Mouse (Mus musculus): Measurements from ENCODE around the gene Kctd7.

The Kctd7 gene

DNA sequence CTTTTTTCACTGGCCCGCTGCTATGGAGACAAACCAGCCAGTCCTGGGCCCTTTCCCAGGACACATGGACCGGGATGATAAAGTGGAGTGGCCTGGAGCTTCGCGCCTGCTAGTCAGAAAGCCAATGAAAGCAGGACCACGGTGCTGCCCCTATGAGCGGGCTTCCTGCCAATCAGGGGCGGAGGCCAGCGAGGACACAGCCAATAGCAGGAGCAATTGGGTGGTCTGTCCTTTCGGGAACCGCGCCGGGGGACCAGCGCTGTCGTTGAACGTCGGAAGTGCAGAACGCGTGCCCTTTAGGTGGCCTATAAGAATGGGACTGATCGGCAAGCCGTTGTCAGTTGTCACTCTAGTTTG is 706 bp upstream of the Kctd7 start:
- peak; percentile 59 for DNase-seq (ENCODE audit: low spot score)

DNA sequence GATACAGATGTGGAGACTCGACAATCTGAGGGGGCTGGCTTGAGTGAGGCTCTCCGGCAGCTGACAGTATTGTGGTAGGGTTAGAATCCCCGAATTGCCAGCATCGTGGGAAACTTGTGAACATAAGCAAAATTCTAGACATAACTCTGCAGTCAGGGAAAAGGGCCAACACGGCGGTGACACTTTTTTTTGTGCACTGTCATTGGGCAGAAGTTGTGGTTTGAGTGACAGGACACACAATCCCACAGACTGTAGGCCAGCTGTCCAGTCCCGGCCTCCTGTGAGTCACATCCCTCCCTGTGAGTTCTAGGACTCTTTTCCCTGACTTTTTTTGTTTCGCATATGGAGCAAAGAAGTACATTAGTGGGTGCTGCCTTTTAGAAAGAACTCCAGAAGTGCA is 1.3 kb downstream of the Kctd7 start:
- DNase-seq (ENCODE audit: low spot score) = no peak

DNA sequence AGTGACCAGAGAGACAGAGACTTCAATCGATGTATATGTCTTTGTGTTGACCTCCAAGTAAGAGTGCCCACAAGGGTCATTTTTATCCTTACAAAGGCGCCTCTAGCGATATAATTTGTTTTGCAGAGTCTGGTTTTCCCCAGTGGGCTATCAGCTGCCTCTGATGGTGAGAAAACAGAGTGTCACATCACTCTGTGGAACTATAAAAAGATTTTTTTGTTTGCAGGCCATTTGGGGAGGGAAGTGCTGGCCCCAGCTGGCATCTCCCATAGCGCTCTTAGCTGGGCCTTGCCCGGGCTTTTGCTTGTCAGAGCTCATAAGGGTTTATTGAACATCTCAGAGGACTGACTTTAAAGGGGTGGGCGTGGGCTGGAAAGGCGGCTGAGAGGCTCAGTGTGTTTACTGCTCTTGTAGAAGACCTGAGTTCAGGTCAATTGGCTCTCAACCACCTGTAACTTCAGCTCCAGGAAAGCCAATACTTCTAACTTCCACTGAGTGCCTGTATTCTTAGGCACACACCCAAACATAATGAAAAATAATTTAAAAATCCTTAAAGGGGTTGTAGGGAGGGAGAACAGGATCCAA is 5.2 kb downstream of the Kctd7 start:
- DNase-seq (ENCODE audit: low spot score) = no peak

DNA sequence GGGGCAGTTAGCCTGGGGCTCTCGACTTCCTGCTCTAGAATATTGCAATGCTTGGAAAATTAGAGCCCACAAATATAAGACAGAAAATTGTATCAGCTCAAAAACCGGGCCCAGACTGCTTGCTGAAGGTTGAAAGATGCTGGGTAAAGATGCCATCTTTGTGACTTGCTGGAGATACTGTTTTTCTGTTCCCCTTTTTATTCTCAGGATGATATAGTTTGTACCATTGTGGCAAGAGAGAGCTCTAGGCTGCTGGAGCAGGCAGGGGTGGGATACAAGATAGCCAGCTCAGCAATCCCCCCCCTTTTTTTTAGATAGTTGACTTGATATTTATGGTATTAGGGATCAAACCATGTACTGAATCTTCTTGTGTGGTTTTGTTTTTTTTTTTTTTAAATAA is 9.6 kb downstream of the Kctd7 start:
- no peak for DNase-seq (ENCODE audit: low spot score)

DNA sequence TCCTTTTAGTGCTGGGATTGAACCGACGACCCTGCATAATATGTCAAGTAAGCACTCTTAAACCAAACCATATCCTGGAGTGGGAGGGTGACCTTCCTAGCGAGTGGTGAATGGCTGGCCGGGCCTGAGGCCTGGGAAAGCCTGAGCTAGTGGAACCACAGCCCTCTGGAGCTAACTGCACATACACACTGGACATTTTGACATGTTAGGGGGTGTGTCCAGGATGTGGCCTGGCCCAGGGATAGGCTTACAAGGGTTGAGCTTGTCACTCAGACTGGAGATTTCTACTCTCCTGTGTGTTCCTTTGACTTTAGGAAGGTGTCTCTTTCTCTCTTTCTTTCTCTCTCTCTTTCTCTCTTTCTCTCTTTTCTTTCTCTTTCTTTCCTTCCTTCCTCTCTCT is 13.9 kb downstream of the Kctd7 start:
- no peak for DNase-seq (ENCODE audit: low spot score)

DNA sequence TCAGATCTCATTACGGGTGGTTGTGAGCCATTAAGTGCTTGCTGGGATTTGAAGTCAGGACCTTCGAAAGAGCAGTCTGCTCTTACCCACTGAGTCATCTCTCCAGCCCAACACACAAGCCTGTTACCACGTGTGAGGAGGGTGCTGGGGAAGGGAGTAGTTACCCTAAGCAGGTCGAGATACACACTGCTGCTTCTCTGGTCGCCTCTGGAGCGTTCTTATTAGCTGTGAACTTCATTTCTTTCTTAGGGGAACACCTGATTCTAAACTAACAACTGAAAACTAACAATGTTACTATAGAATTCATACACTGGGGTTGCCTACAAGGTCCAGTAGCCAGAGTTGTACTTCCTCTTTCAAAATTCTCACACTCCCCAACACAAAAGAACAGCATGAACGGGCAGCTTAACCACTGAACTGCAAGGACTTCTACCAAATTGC is 15.1 kb downstream of the Kctd7 start:
- no peak for DNase-seq (ENCODE audit: low spot score)

DNA sequence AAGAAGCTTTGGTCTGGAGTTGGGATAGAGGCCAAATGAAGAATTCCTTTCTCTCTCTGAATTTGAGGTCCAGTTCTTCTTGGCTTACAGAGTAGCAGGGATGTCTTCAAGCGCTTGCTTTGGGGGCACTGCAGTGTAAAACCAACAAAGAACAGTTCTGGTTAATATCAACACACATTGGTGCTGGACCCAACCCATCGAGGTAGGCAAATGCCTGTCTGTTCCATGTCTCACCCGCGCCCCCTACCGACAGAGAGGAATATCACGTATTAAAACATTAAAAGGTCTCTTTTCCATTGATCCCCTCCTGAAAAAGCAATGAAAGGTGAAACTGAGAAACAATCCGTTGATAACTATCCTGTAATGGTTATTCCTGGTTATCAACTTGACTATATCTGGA is 19.0 kb downstream of the Kctd7 start:
- peak; percentile 68 for DNase-seq (ENCODE audit: low spot score)

DNA sequence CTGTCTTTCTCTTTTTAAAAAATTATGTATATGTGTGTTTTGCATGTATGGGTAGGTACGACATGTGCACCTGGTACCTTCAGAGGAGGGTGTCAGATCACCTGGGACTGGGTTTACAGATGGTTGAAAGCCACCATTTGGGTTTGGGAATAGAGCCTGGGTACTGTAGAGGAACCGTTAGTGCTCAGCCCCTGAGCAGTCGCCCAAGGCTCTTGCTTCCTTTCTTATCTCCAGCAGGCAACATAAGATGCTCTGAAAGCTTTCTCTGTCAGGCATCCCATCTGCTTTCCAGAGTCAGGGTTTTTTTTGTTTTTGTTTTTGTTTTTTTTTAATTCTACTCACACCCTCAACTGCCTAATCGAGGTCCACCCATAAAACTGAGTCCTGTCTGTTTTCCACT is 20.6 kb downstream of the Kctd7 start:
- no peak for DNase-seq (ENCODE audit: low spot score)

DNA sequence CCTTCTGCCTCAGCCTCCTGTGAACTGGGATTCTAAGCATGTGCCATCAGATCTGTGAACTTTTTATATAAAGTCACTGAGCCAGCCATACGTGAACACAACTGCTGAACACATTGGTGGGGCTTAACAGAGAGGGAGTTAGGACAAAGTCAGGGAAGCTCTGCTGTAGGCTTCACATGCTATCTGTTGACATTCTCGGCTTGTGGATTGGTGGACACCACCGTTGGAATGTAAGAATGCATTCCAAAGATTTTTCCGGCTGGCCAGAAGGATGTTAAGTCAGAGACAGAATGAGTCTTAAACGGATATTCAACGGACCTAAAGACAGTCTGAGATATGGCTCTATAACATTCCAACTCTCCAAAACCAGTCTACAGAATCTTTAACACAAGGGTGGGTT is 24.4 kb downstream of the Kctd7 start:
- DNase-seq (ENCODE audit: low spot score) = no peak

DNA sequence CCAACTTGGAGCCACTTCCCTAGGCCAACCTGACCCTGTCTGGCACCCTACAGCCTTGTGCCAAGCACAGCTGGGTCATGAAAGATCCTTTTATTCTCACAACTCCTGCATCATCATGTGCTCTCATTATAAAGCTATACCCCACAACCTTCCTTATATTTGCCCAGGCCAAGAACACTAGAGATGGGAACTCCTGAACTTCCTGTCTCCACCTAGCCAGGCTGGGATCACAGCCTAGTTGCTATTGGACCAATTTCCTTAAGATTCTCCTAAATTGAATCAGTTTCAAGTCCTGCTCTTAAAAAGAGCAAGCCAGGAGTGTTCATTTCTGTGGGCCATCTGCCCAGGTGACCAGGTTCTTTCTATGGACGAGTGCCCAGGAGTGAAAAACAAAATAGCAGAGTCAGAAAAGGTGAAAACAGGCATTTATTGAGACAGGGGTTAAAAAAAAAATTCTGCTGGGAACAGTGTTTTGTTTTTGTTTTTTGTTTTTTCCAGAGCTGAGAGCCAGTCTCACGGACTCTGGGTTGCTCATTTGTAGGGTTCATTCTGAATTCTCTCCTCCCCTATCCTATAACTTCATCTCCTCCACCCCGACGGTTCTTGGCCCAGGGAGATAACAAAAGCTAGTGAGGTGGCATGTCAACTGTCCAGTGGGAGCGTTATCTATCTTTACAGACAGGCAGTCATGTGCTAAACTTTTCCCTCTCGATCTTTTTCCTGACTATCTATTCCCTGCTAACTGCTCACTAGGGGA is 26.2 kb downstream of the Kctd7 start:
- DNase-seq (ENCODE audit: low spot score) = no peak

DNA sequence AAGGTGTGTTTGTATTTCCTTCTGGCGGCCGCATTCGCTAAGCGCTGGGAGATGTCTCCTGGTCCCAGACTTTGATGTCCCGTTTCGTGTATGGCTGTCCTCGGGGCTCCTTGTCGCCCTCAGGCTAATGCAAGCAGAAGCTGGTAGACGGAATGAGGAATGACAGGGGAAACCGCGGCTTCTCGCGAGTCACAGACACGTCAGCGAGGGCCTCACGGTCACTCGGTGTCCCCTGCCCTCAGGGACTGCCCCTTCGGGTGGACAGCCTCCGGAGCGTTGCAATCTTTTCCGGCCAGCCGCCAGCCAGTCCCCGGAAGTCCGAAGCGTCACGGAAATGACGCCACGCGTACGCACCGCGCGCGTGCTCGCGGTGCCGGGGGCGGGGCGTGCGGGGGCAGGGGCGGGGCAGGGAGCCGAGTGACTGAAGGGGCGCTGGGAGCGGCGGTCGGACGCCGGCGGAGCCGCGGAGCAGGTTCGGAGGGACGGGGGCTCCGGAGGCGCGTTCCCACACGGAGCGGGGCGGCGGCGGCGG is 26.8 kb downstream of the Kctd7 start, which contains the start of gene Rabgef1:
Gene Rabgef1, plus strand, starts transcription at position 376 of the 532 bp plus-strand sequence.
- DNase-seq (ENCODE audit: low spot score) = peak; percentile 89

DNA sequence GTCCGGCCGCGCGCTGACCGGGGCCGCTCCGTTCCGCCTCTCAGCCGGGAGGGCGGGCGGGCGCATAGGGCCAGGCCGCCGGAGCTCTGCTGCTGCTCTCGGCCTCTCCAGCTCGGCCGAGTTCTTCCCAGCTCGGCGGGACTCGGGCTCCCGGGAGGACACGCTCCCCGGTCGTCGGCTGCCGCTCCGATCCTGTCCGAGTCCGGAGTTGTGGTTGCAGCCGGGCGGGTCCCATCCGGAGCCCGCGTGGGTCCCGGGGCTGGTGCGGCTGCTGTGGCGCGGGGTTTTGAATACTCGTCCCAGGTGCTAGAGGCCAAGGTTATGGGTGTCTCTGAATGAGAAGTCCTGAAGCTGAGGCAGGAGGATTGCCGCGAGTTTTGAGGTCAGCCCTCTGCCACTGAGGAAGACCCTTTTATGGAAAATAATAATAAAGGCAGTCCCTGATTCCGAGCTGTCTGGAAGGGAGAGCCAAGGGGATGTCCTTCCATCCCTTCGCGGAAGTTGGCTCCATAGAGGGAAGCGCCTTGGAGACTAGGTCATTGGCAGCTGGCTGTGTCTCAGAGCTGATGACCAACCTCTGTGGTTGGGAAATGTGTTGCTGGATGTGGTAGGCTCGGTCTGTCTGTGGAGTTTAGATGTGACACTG is 27.4 kb downstream of the Kctd7 start:
- DNase-seq (ENCODE audit: low spot score) = peak; percentile 33

DNA sequence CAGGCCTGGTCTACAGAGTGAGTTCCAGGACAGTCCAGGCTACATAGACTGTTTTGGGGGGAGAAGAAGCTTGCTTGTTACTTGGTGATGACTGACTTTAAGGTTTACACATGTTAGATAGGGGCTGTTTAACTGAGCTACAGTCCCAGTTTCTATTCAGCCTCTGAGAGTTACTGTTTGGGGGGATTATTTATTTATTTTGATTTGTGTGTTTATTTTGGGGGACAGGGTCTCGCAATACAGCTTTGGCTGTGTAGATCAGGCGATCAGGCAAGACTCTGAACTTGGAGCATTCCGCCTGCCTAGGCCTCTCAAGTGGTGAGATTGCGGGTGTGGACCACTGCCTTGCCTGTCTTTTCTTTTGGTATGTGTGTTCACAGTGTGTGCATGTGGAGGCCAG is 28.4 kb downstream of the Kctd7 start:
- no peak for DNase-seq (ENCODE audit: low spot score)

DNA sequence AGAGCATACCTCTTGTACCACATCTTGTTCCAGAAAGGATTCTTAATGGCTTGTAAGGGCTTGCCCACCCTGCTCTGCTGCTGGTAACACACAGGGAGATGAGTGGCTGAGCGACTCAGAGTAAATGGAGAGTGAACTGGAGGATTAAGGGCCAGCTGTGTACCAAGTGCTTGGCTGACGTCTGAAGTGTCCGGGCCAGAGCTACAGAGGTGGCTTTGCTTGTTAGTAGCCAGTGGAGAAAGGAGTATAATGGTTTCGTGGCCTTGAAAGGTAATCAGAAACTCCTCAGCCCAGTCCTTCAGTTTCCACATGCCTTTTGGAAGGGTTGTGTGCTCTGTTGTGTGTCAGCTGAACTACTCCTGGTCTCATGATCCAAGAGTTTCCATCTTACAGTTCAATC is 33.2 kb downstream of the Kctd7 start:
- no peak for DNase-seq (ENCODE audit: low spot score)

DNA sequence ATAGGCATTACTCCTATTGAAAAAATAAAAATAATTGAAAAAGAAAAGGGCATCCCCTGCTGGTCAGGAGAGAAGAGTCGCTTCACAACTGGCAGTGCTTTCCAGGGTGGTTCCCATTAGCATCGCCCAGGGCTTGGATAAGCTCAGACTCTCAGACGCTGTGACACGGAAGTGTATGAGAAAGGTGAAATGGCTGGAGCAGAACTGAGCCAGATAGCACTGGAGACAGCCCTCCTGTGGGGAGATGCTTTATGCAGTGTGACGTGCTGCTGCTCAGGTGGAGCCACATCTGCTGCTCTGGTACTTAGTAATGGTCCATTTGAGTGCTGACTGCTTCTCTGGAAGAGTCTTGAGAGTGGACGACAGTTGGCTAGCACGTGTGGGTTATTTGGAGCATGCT is 35.7 kb downstream of the Kctd7 start:
- no peak for DNase-seq (ENCODE audit: low spot score)

DNA sequence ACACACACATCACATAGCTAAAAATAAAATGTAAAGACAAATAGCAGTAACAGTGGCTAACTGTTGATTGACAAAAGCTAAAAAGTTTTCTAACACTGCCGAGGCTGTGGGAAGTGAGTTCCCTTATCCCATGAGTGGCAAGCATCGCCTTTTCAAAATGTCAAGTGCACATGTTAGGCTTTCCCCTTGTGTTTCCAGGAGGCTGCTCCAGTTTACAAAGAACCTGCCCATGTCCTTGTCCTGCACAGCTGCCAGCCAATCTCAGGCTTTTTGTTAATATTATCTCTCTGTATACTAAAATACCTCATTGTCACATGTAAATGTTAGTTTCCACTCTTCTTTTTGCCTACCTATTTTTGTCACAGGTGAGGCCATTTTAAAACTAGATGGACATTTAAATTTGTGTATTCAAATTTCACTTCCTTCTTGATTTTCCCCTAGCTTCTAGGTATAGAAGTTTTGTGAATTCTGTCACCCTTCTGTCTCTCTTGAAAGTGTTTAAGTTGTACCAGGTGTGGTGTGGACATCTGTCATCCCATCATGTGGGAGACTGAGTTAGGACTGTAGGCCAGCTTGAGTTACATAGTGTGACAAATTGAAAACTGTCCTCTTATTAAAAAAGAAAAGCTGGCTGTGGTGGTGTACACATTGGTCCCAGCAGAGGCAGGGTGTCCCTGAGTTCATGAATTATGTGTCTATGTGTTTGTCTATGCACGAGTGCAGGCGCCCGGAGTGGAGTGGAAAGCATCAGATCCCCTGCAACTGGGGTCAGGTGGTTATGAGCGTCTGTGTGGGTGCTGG is 37.3 kb downstream of the Kctd7 start:
- no peak for DNase-seq (ENCODE audit: low spot score)

DNA sequence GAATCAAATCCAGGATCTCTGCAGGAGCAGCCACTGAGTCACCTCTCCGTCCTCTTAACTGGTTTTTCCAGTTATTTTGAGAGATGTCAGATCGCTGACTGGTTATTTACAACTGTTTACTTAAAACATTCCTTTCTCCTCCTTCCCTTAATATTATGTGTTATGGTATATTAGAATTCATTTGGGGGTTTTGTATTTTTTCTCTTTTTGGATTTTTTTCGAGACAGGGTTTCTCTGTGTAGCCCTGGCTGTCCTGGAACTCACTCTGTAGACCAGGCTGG is 37.8 kb downstream of the Kctd7 start:
- no peak for DNase-seq (ENCODE audit: low spot score)

DNA sequence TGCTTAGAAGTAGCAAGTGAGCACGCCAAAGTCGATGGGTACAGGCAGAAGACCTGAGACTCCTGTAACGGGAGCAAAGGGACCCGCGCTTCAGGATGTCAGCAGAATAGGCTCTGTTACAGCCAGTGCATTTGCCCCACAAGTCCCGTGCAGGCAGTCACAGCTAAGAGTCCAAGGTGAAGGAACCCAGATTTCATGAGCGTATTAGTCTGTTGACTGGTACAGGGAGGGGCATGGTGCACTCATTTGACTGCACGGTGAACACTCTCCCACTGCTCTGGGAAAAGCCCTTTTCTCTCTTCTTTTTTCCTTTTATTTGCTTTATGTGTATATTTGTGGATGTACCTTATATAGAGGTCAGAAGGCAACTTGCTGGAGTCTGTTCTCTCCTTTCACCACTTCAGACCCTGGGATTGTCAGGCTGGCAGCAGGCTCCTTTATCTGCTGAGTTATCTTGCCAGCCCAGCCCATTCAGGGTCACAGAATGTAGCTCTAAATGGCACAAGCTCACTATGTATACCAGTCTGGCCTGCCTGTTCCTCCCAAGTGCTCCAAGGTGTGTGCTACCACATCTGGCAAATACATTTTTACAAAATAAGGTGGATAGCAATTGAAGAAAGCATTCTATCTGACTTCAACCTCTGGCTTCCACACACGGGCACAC is 39.7 kb downstream of the Kctd7 start:
- DNase-seq (ENCODE audit: low spot score) = no peak

DNA sequence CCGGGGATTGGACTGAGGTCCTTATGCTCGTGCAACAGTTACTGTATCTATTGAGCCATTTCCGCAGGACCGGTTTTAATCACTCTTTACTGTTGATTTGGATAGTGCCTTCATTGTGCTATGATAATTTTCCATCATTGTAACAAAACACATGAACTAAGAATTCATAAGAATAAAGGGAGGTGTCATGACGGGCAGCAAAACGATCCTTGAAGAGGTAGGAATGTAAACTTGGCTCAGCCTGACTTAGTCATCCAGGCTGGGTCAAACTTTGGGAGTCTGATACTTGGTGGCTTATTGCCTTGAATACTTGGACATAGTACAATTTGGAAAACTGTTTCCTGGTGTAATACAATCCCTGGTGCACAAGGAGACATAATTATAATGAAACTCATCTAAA is 40.7 kb downstream of the Kctd7 start:
- DNase-seq (ENCODE audit: low spot score) = no peak

DNA sequence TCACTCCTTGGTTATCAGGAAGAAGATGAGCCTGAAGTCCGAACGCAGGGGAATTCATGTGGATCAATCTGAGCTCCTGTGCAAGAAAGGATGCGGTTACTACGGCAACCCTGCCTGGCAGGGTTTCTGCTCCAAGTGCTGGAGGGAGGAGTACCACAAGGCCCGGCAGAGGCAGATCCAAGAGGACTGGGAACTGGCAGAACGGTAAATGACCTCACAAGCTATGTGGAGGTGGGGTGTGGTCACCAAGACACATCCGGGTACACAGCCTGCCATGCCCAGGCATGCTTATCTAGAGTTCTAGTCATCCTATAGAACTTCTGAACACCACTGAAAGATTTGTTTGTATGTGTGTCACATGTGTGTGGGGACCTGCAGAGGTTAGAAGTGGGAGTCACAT is 42.7 kb downstream of the Kctd7 start:
- DNase-seq (ENCODE audit: low spot score) = no peak

DNA sequence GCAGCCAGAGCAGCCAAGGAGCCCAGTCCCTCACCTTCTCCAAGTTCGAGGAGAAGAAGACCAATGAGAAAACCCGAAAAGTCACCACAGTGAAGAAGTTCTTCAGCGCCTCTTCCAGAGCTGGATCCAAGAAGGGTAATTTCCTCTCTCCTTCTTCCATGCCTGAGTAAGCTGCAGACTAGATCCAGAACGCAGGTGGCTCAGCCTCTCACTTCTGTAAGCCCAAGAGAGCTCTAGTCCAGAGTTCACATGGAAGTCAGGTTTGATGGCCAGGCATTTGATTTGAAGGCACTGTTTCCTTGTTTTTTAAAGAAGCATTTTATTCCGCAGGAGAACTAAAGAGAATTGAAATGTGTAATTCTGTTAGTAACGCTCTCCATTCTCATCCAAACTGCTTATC is 46.2 kb downstream of the Kctd7 start:
- no peak for DNase-seq (ENCODE audit: low spot score)

DNA sequence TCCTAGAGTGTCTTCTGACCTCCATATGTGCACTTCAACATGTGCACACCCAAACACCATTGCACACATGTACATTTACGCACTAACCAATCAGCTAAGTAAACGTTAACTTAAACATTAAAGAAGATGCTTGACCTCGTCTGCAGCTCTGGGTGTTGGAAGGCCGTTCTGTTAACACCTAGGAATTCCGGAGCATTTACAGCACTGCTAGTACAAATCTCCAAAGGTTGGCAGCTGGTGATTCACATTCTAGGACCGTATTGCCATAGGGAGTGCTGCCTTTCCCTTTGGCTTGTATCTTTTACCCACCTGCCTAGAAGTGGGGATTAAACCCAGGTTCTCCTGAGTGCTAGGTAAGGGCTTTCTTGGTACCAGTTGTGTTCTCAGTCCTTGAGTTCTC is 47.2 kb downstream of the Kctd7 start:
- no peak for DNase-seq (ENCODE audit: low spot score)
